Mouse (Mus musculus): ENCODE measurements around the gene AL607142.1. TPM values are rescaled to one million over a fixed set of nuclear protein-coding genes. Genes with fewer than 3 reads are reported as not detected.

AL607142.1 gene
- total and polyA plus RNA-seq, 3 experiments: not detected

GRCm38 (mm10) chr4:120071842-120072507, 7.2 kb downstream of the AL607142.1 start:
- no peak for TF ChIP-seq CTCF (IDR thresholded peaks at IDR 0.05)
- no peak for TF ChIP-seq POLR2A (IDR thresholded peaks at IDR 0.05; ENCODE audit: insufficient read depth, low read depth, low read length)
- no peak for TF ChIP-seq EP300 (IDR thresholded peaks at IDR 0.05; ENCODE audit: insufficient read depth, low read depth, low read length)
- H3K36me3 ChIP-seq (ENCODE audit: control insufficient read depth, insufficient read depth, low read length): no peaks in the 10 kb centered on the region
- H3K9ac ChIP-seq (ENCODE audit: low read depth, low read length): no peak overlapping the region
- 57% methylated on average over 15 of the region's 15 CpGs for WGBS
- H3K4me1 ChIP-seq (ENCODE audit: control insufficient read depth, insufficient read depth, low read length): peaks cover 3% of the 10 kb centered on the region
- H3K4me3 ChIP-seq: no peak overlapping the region
- H3K27ac ChIP-seq: no peak overlapping the region
- H3K27me3 ChIP-seq (ENCODE audit: control insufficient read depth, insufficient read depth, low read length): no peaks in the 10 kb centered on the region
- no peaks in the 10 kb centered on the region for H3K79me2 ChIP-seq (replicated peaks; ENCODE audit: control insufficient read depth, insufficient read depth, low read length)
- DNase-seq: peak in 1 of 2 experiments; percentile 22
- intact Hi-C loops (cut with DNase I): no loop called here

- H3K27me3 ChIP-seq (ENCODE audit: control insufficient read depth, insufficient read depth, low read length): no peaks in the 10 kb centered on the region
Measured at GRCm38 (mm10) chr4:120074061-120074460, 9.3 kb downstream of the AL607142.1 start.

GRCm38 (mm10) chr4:120077322-120077721, 12.5 kb downstream of the AL607142.1 start:
- TF ChIP-seq POLR2A (IDR thresholded peaks at IDR 0.05; ENCODE audit: insufficient read depth, low read depth, low read length) (no peak), EP300 (IDR thresholded peaks at IDR 0.05; ENCODE audit: insufficient read depth, low read depth, low read length) (no peak), CTCF (IDR thresholded peaks at IDR 0.05) (no peak)
- intact Hi-C loops (cut with DNase I): no loop called here
- 95% methylated on average over 8 of the region's 8 CpGs for WGBS

More at GRCm38 (mm10) chr4:120074061-120074460, 9.3 kb downstream of the AL607142.1 start:
- Histone ChIP-seq H3K9ac (ENCODE audit: low read depth, low read length) (no peak overlapping the region), H3K4me1 (ENCODE audit: control insufficient read depth, insufficient read depth, low read length) (peaks cover 3% of the 10 kb centered on the region), H3K79me2 (replicated peaks; ENCODE audit: control insufficient read depth, insufficient read depth, low read length) (no peaks in the 10 kb centered on the region), H3K4me3 (no peak overlapping the region), H3K27ac (no peak overlapping the region), H3K36me3 (ENCODE audit: control insufficient read depth, insufficient read depth, low read length) (no peaks in the 10 kb centered on the region)
- intact Hi-C loops (cut with DNase I): no loop called here
- WGBS: 54% methylated on average over 5 of the region's 5 CpGs
- peak in 1 of 2 experiments; percentile 57 for DNase-seq
- TF ChIP-seq CTCF (IDR thresholded peaks at IDR 0.05) (no peak), POLR2A (IDR thresholded peaks at IDR 0.05; ENCODE audit: insufficient read depth, low read depth, low read length) (no peak), EP300 (IDR thresholded peaks at IDR 0.05; ENCODE audit: insufficient read depth, low read depth, low read length) (no peak)

GRCm38 (mm10) chr4:120082527-120082926, 17.7 kb downstream of the AL607142.1 start:
- H3K4me1 ChIP-seq (ENCODE audit: control insufficient read depth, insufficient read depth, low read length): no peaks in the 10 kb centered on the region
- H3K9ac ChIP-seq (ENCODE audit: low read depth, low read length): no peak overlapping the region
- no peaks in the 10 kb centered on the region for H3K27me3 ChIP-seq (ENCODE audit: control insufficient read depth, insufficient read depth, low read length)
- intact Hi-C loops (cut with DNase I): no loop called here
- 88% methylated on average over 5 of the region's 5 CpGs for WGBS
- no peak overlapping the region for H3K27ac ChIP-seq
- no peak for TF ChIP-seq CTCF (IDR thresholded peaks at IDR 0.05)
- no peak for TF ChIP-seq EP300 (IDR thresholded peaks at IDR 0.05; ENCODE audit: insufficient read depth, low read depth, low read length)
- no peak for TF ChIP-seq POLR2A (IDR thresholded peaks at IDR 0.05; ENCODE audit: insufficient read depth, low read depth, low read length)
- no peak overlapping the region for H3K4me3 ChIP-seq
- H3K79me2 ChIP-seq (replicated peaks; ENCODE audit: control insufficient read depth, insufficient read depth, low read length): no peaks in the 10 kb centered on the region
- DNase-seq: no peak
- H3K36me3 ChIP-seq (ENCODE audit: control insufficient read depth, insufficient read depth, low read length): no peaks in the 10 kb centered on the region

More at GRCm38 (mm10) chr4:120077322-120077721, 12.5 kb downstream of the AL607142.1 start:
- H3K27me3 ChIP-seq (ENCODE audit: control insufficient read depth, insufficient read depth, low read length): no peaks in the 10 kb centered on the region
- no peak overlapping the region for H3K4me3 ChIP-seq
- no peaks in the 10 kb centered on the region for H3K79me2 ChIP-seq (replicated peaks; ENCODE audit: control insufficient read depth, insufficient read depth, low read length)
- no peak overlapping the region for H3K27ac ChIP-seq
- no peaks in the 10 kb centered on the region for H3K36me3 ChIP-seq (ENCODE audit: control insufficient read depth, insufficient read depth, low read length)
- no peak overlapping the region for H3K9ac ChIP-seq (ENCODE audit: low read depth, low read length)
- no peak for DNase-seq
- H3K4me1 ChIP-seq (ENCODE audit: control insufficient read depth, insufficient read depth, low read length): no peaks in the 10 kb centered on the region

GRCm38 (mm10) chr4:120083700-120084099, 18.9 kb downstream of the AL607142.1 start:
- WGBS: 54% methylated on average over 3 of the region's 3 CpGs
- no peaks in the 10 kb centered on the region for H3K27me3 ChIP-seq (ENCODE audit: control insufficient read depth, insufficient read depth, low read length)
- no peak for DNase-seq
- H3K9ac ChIP-seq (ENCODE audit: low read depth, low read length): no peak overlapping the region
- H3K27ac ChIP-seq: no peak overlapping the region
- H3K4me3 ChIP-seq: no peak overlapping the region
- H3K4me1 ChIP-seq (ENCODE audit: control insufficient read depth, insufficient read depth, low read length): no peaks in the 10 kb centered on the region
- no peaks in the 10 kb centered on the region for H3K79me2 ChIP-seq (replicated peaks; ENCODE audit: control insufficient read depth, insufficient read depth, low read length)
- TF ChIP-seq EP300 (IDR thresholded peaks at IDR 0.05; ENCODE audit: insufficient read depth, low read depth, low read length) (no peak), CTCF (IDR thresholded peaks at IDR 0.05) (no peak), POLR2A (IDR thresholded peaks at IDR 0.05; ENCODE audit: insufficient read depth, low read depth, low read length) (no peak)
- no peaks in the 10 kb centered on the region for H3K36me3 ChIP-seq (ENCODE audit: control insufficient read depth, insufficient read depth, low read length)
- intact Hi-C loops (cut with DNase I): no loop called here

- Histone ChIP-seq H3K27ac (no peak overlapping the region), H3K27me3 (ENCODE audit: control insufficient read depth, insufficient read depth, low read length) (no peaks in the 10 kb centered on the region), H3K79me2 (replicated peaks; ENCODE audit: control insufficient read depth, insufficient read depth, low read length) (no peaks in the 10 kb centered on the region), H3K4me1 (ENCODE audit: control insufficient read depth, insufficient read depth, low read length) (no peaks in the 10 kb centered on the region; the same call in 1 of the 2 replicates), H3K36me3 (ENCODE audit: control insufficient read depth, insufficient read depth, low read length) (no peaks in the 10 kb centered on the region), H3K4me3 (no peak overlapping the region), H3K9ac (ENCODE audit: low read depth, low read length) (no peak overlapping the region)
- intact Hi-C loops (cut with DNase I): no loop called here
- DNase-seq: no peak
- WGBS: 86% methylated on average over 8 of the region's 8 CpGs
- TF ChIP-seq CTCF (IDR thresholded peaks at IDR 0.05) (no peak), EP300 (IDR thresholded peaks at IDR 0.05; ENCODE audit: insufficient read depth, low read depth, low read length) (no peak), POLR2A (IDR thresholded peaks at IDR 0.05; ENCODE audit: insufficient read depth, low read depth, low read length) (no peak)
Measured at GRCm38 (mm10) chr4:120089536-120089935, 24.7 kb downstream of the AL607142.1 start.

Data from heart, adult 2 months (tissue).